Mouse (Mus musculus) heart, embryonic 10.5 days (tissue): ENCODE measurements around the gene Olfr305. TPM values are rescaled to one million over a fixed set of nuclear protein-coding genes. Genes with fewer than 3 reads are reported as not detected.

Experiments used
- polyA plus RNA-seq: library from polyadenylated mRNA; unstranded; fragments of >200 nt; fragmentation: Nextera tagmentation; extraction: Ambion mirVana; gene quantifications from 2 replicates; pipeline ENCODE4 v1.2.1, GENCODE M21; 2016

Gene Olfr305
- polyA plus RNA-seq, 1 experiment from 2014 or later: not detected

Other genes with a start within 250 kb of the Olfr305 start
- gene Vmn2r75, start 195.2 kb downstream of the Olfr305 start, polyA plus RNA-seq: not detected in 2 replicates
- not detected in 2 replicates for gene Vmn2r76, start 120.6 kb downstream of the Olfr305 start, polyA plus RNA-seq
- gene Olfr310, start 89.8 kb downstream of the Olfr305 start, polyA plus RNA-seq: not detected in 2 replicates
- gene Olfr309, start 53.2 kb downstream of the Olfr305 start, polyA plus RNA-seq: not detected in 2 replicates
- gene Olfr308, start 41.3 kb downstream of the Olfr305 start, polyA plus RNA-seq: not detected in 2 replicates
- gene Olfr307, start 29.3 kb downstream of the Olfr305 start, polyA plus RNA-seq: not detected in 2 replicates
- gene Olfr304, start 19.7 kb upstream of the Olfr305 start, polyA plus RNA-seq: not detected in 2 replicates
- not detected in 2 replicates for gene Olfr303, start 30.9 kb upstream of the Olfr305 start, polyA plus RNA-seq
- gene Olfr301, start 36.9 kb upstream of the Olfr305 start, polyA plus RNA-seq: not detected in 2 replicates
- not detected in 2 replicates for gene Olfr299, start 93.0 kb upstream of the Olfr305 start, polyA plus RNA-seq
- gene Olfr298, start 125.6 kb upstream of the Olfr305 start, polyA plus RNA-seq: not detected in 2 replicates
- not detected in 2 replicates for gene Olfr297, start 153.0 kb upstream of the Olfr305 start, polyA plus RNA-seq
- gene Olfr295, start 216.9 kb upstream of the Olfr305 start, polyA plus RNA-seq: not detected in 2 replicates
- gene Olfr294, start 249.7 kb upstream of the Olfr305 start, polyA plus RNA-seq: not detected in 2 replicates